Mouse (Mus musculus): ENCODE results near the gene Gm11992. TPM values are rescaled to one million over a fixed set of nuclear protein-coding genes. Genes with fewer than 3 reads are reported as not detected.

Gm11992 gene
- polyA plus RNA-seq, 1 experiment from 2014 or later: 2.4 TPM

- no peaks in the 10 kb centered on the region for H3K9me3 ChIP-seq (ENCODE audit: control insufficient read depth, low read length)
- H3K4me2 ChIP-seq (ENCODE audit: low read depth, low read length): no peak overlapping the region
- no peaks in the 10 kb centered on the region for H3K27me3 ChIP-seq (replicated peaks; ENCODE audit: control insufficient read depth, insufficient read depth, low read length)
- H3K4me3 ChIP-seq (ENCODE audit: low read depth, low read length): no peak overlapping the region
- no peak overlapping the region for H3K27ac ChIP-seq (replicated peaks; ENCODE audit: low read depth, low read length)
- WGBS: 87% methylated on average over 4 of the region's 4 CpGs
- no peak for ATAC-seq (ENCODE audit: low read depth)
- DNase-seq (ENCODE audit: low spot score): no peak
- H3K36me3 ChIP-seq (ENCODE audit: control insufficient read depth, insufficient read depth, low read length): no peaks in the 10 kb centered on the region
- H3K4me1 ChIP-seq (ENCODE audit: control insufficient read depth, insufficient read depth, low read length): no peaks in the 10 kb centered on the region
- no peak overlapping the region for H3K9ac ChIP-seq (ENCODE audit: low read depth, low read length)
Measured at GRCm38 (mm10) chr11:9057711-9058110, 9.3 kb downstream of the Gm11992 start.

GRCm38 (mm10) chr11:9060029-9060428, 11.6 kb downstream of the Gm11992 start:
- no peak overlapping the region for H3K9ac ChIP-seq (ENCODE audit: low read depth, low read length)
- H3K36me3 ChIP-seq (ENCODE audit: control insufficient read depth, insufficient read depth, low read length): no peaks in the 10 kb centered on the region
- H3K4me1 ChIP-seq (ENCODE audit: control insufficient read depth, insufficient read depth, low read length): no peaks in the 10 kb centered on the region
- no peak for DNase-seq (ENCODE audit: low spot score)
- ATAC-seq (ENCODE audit: low read depth): no peak
- WGBS: 48% methylated on average over 1 of the region's 1 CpGs
- H3K4me3 ChIP-seq (ENCODE audit: low read depth, low read length): no peak overlapping the region
- no peaks in the 10 kb centered on the region for H3K27me3 ChIP-seq (replicated peaks; ENCODE audit: control insufficient read depth, insufficient read depth, low read length)
- H3K9me3 ChIP-seq (ENCODE audit: control insufficient read depth, low read length): no peaks in the 10 kb centered on the region
- H3K4me2 ChIP-seq (ENCODE audit: low read depth, low read length): no peak overlapping the region
- no peak overlapping the region for H3K27ac ChIP-seq (replicated peaks; ENCODE audit: low read depth, low read length)

GRCm38 (mm10) chr11:9060484-9060883, 12.1 kb downstream of the Gm11992 start:
- Histone ChIP-seq H3K9ac (ENCODE audit: low read depth, low read length) (no peak overlapping the region), H3K36me3 (ENCODE audit: control insufficient read depth, insufficient read depth, low read length) (no peaks in the 10 kb centered on the region), H3K27ac (replicated peaks; ENCODE audit: low read depth, low read length) (no peak overlapping the region), H3K4me2 (ENCODE audit: low read depth, low read length) (no peak overlapping the region), H3K9me3 (ENCODE audit: control insufficient read depth, low read length) (no peaks in the 10 kb centered on the region), H3K27me3 (replicated peaks; ENCODE audit: control insufficient read depth, insufficient read depth, low read length) (no peaks in the 10 kb centered on the region), H3K4me3 (ENCODE audit: low read depth, low read length) (no peak overlapping the region), H3K4me1 (ENCODE audit: control insufficient read depth, insufficient read depth, low read length) (no peaks in the 10 kb centered on the region)
- DNase-seq (ENCODE audit: low spot score): no peak
- WGBS: 53% methylated on average over 5 of the region's 5 CpGs
- ATAC-seq (ENCODE audit: low read depth): no peak

GRCm38 (mm10) chr11:9076444-9076843, 28.1 kb downstream of the Gm11992 start:
- 78% methylated on average over 3 of the region's 3 CpGs for WGBS
- ATAC-seq (ENCODE audit: low read depth) (no peak), DNase-seq (ENCODE audit: low spot score) (no peak)
- Histone ChIP-seq H3K27me3 (replicated peaks; ENCODE audit: control insufficient read depth, insufficient read depth, low read length) (no peaks in the 10 kb centered on the region), H3K27ac (replicated peaks; ENCODE audit: low read depth, low read length) (no peak overlapping the region), H3K4me3 (ENCODE audit: low read depth, low read length) (no peak overlapping the region), H3K9ac (ENCODE audit: low read depth, low read length) (no peak overlapping the region), H3K9me3 (ENCODE audit: control insufficient read depth, low read length) (no peaks in the 10 kb centered on the region), H3K36me3 (ENCODE audit: control insufficient read depth, insufficient read depth, low read length) (no peaks in the 10 kb centered on the region), H3K4me2 (ENCODE audit: low read depth, low read length) (no peak overlapping the region), H3K4me1 (ENCODE audit: control insufficient read depth, insufficient read depth, low read length) (no peaks in the 10 kb centered on the region)

- no peak for DNase-seq (ENCODE audit: low spot score)
- peaks cover 8% of the 10 kb centered on the region for H3K4me1 ChIP-seq (ENCODE audit: control insufficient read depth, insufficient read depth, low read length)
- H3K27ac ChIP-seq (replicated peaks; ENCODE audit: low read depth, low read length): no peak overlapping the region
- H3K36me3 ChIP-seq (ENCODE audit: control insufficient read depth, insufficient read depth, low read length): no peaks in the 10 kb centered on the region
- no peak overlapping the region for H3K4me2 ChIP-seq (ENCODE audit: low read depth, low read length)
- ATAC-seq (ENCODE audit: low read depth): no peak
- no peaks in the 10 kb centered on the region for H3K9me3 ChIP-seq (ENCODE audit: control insufficient read depth, low read length)
- peaks cover 36% of the 10 kb centered on the region for H3K27me3 ChIP-seq (replicated peaks; ENCODE audit: control insufficient read depth, insufficient read depth, low read length)
- H3K9ac ChIP-seq (ENCODE audit: low read depth, low read length): no peak overlapping the region
- WGBS: 64% methylated on average over 2 of the region's 2 CpGs
- no peak overlapping the region for H3K4me3 ChIP-seq (ENCODE audit: low read depth, low read length)
Measured at GRCm38 (mm10) chr11:9113189-9113588, 64.8 kb downstream of the Gm11992 start.

GRCm38 (mm10) chr11:9115367-9116120, 67.2 kb downstream of the Gm11992 start:
- Histone ChIP-seq H3K36me3 (ENCODE audit: control insufficient read depth, insufficient read depth, low read length) (no peaks in the 10 kb centered on the region), H3K27me3 (replicated peaks; ENCODE audit: control insufficient read depth, insufficient read depth, low read length) (peaks cover 58% of the 10 kb centered on the region), H3K4me2 (ENCODE audit: low read depth, low read length) (peak overlapping the region; percentile 43; the same call in 1 of the 2 replicates), H3K27ac (replicated peaks; ENCODE audit: low read depth, low read length) (no peak overlapping the region), H3K4me3 (ENCODE audit: low read depth, low read length) (peak overlapping the region; percentile 23; the same call in 1 of the 2 replicates), H3K9ac (ENCODE audit: low read depth, low read length) (no peak overlapping the region; the same call in 1 of the 2 replicates), H3K4me1 (ENCODE audit: control insufficient read depth, insufficient read depth, low read length) (peaks cover 17% of the 10 kb centered on the region), H3K9me3 (ENCODE audit: control insufficient read depth, low read length) (no peaks in the 10 kb centered on the region)
- DNase-seq (ENCODE audit: low spot score) (no peak), ATAC-seq (ENCODE audit: low read depth) (no peak)
- WGBS: 6% methylated on average over 9 of the region's 9 CpGs

GRCm38 (mm10) chr11:9116121-9116520, 67.7 kb downstream of the Gm11992 start:
- H3K27ac ChIP-seq (replicated peaks; ENCODE audit: low read depth, low read length): no peak overlapping the region
- H3K9me3 ChIP-seq (ENCODE audit: control insufficient read depth, low read length): no peaks in the 10 kb centered on the region
- ATAC-seq (ENCODE audit: low read depth) (no peak), DNase-seq (ENCODE audit: low spot score) (no peak)
- peaks cover 60% of the 10 kb centered on the region for H3K27me3 ChIP-seq (replicated peaks; ENCODE audit: control insufficient read depth, insufficient read depth, low read length)
- H3K4me3 ChIP-seq (ENCODE audit: low read depth, low read length): peak overlapping the region; percentile 23; the same call in 1 of the 2 replicates
- peaks cover 17% of the 10 kb centered on the region for H3K4me1 ChIP-seq (ENCODE audit: control insufficient read depth, insufficient read depth, low read length)
- H3K36me3 ChIP-seq (ENCODE audit: control insufficient read depth, insufficient read depth, low read length): no peaks in the 10 kb centered on the region
- peak overlapping the region; percentile 43 for H3K4me2 ChIP-seq (ENCODE audit: low read depth, low read length)
- WGBS: 2% methylated on average over 10 of the region's 10 CpGs
- peak overlapping the region; percentile 8; the same call in 1 of the 2 replicates for H3K9ac ChIP-seq (ENCODE audit: low read depth, low read length)

- DNase-seq (ENCODE audit: low spot score) (no peak), ATAC-seq (ENCODE audit: low read depth) (no peak)
- WGBS: 3% methylated on average over 3 of the region's 3 CpGs
- H3K9me3 ChIP-seq (ENCODE audit: control insufficient read depth, low read length): no peaks in the 10 kb centered on the region
- H3K27me3 ChIP-seq (replicated peaks; ENCODE audit: control insufficient read depth, insufficient read depth, low read length): peaks cover 60% of the 10 kb centered on the region
- no peaks in the 10 kb centered on the region for H3K36me3 ChIP-seq (ENCODE audit: control insufficient read depth, insufficient read depth, low read length)
- no peak overlapping the region for H3K27ac ChIP-seq (replicated peaks; ENCODE audit: low read depth, low read length)
- peaks cover 17% of the 10 kb centered on the region for H3K4me1 ChIP-seq (ENCODE audit: control insufficient read depth, insufficient read depth, low read length)
- no peak overlapping the region for H3K9ac ChIP-seq (ENCODE audit: low read depth, low read length)
- H3K4me3 ChIP-seq (ENCODE audit: low read depth, low read length): no peak overlapping the region
- no peak overlapping the region for H3K4me2 ChIP-seq (ENCODE audit: low read depth, low read length)
Measured at GRCm38 (mm10) chr11:9116916-9117315, 68.5 kb downstream of the Gm11992 start.
